In the genomic region with DNA sequence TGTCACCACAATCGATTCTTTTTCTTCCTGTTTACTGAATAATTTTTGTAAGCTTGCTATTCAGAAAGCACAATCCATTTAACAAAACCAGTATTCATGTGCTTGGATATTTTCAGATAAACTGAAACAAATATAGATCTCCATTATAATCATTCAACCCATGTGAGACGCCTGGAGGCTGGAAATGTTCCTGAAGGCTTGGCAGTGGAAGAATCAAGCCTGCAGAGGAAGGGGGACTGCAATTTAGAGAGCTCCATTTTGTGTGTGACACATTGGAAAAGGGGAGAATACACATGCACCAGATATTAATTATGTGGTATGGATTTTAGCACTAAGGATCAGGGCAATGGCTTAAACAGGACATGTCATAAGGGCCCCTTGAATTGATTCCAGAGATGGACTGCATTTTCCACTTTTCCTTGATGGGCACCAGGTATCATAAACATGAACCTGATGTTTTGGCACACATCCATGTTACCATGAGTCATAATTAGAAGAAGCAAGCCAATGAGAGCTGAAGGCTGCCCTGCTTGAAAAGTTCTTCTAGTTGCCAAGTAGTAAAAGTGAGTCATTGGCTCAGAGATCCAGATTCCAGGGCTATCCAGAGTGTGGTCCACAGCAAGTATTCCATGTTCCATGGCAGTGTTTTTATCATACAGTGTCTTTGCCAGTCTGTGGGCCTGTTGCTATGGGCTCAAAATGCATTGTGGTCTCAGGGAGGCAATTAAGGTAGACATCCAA, we compare ENCODE assay signal across 15 mouse cellular contexts.
A peak's percentile ranks its signal among the peaks of the same experiment; 100 is the strongest.
DNase-seq lines count a peak whose midpoint lies in the region; ATAC-seq lines count a peak whose summit lies in the region.
"Had no signal": no experiment of that assay in that cellular context is flagged by ENCODE, and none has a peak within 500 bp of the region (broad histone marks: within the 10 kb centered on the region; RNA-seq: fewer than 3 reads in every experiment).

No protein-coding gene starts in this region.

- peak; percentile 57 for ATAC-seq in frontal cortex, adult (ENCODE audit: low TSS enrichment)
- ATAC-seq: forebrain, postnatal 0 days; intestine, embryonic 15.5 days had no signal

- no peak for DNase-seq in frontal cortex, postnatal 25 days (ENCODE audit: low spot score in 2 of 2)
- peak; percentile 25 to 34 for DNase-seq in right cerebral cortex, postnatal 10 days (ENCODE audit: low spot score in 2 of 2)
- DNase-seq in right cerebral cortex, adult 18-20 months: no peak
- peak; percentile 39 for DNase-seq in brain, adult 2 months (ENCODE audit: low read depth, low spot score)
- DNase-seq in telencephalon, adult 2 months (ENCODE audit: low read depth, low spot score): peak; percentile 10
- DNase-seq in thymus, adult 18-20 months: no peak
- DNase-seq in cerebellum, adult 9-10 months: no peak
- DNase-seq: adrenal gland, postnatal 14 days; cerebellum, adult 18-20 months; cerebellum, postnatal 10 days; forebrain, postnatal 0 days; heart, adult 2 months; kidney, adult 18-20 months had no signal

Comparison
In these comparisons a context has a peak if more than half of its experiments do, and no peak if none do; other contexts are left out.
1. DNase-seq: peak in right cerebral cortex, postnatal 10 days (2 of 2), brain, adult 2 months (single experiment) and telencephalon, adult 2 months (single experiment); none in frontal cortex, postnatal 25 days (0 of 2), right cerebral cortex, adult 18-20 months (single experiment), thymus, adult 18-20 months (0 of 2) and cerebellum, adult 9-10 months (single experiment).